Mouse (Mus musculus) megakaryocyte-erythroid progenitor cell, adult 5-6 weeks (primary cell): ENCODE data around the gene Fam208a. TPM values are rescaled to one million over a fixed set of nuclear protein-coding genes. Genes with fewer than 3 reads are reported as not detected.

Source experiments
- ATAC-seq: replicated peaks from 2 replicates; pipeline ENCODE4 v1.8.0; 2016; ENCODE audit warnings: mild to moderate bottlenecking, inconsistent platforms; ENCODE audit not compliant: severe bottlenecking, poor library complexity, low FRiP score, low TSS enrichment
- total RNA-seq, 2 experiments: library from RNA; stranded (forward) in 1 of 2; stranded (reverse) in 1 of 2; fragments of 200-1000, 215-1000 nt in 1 of 2; fragments of >200 nt in 1 of 2; fragmentation: Nextera tagmentation in 1 of 2; gene quantifications; 2 replicates each; pipeline ENCODE4 v1.2.3; 2014 to 2017

Fam208a gene
- total RNA-seq (2014; fragmentation: Nextera tagmentation), result 32.6 and 35.8 TPM in 2 replicates
- total RNA-seq (2017), result 29.9 and 35.3 TPM in 2 replicates

GRCm38 (mm10) chr14:27428573-27428972, at the start of gene Fam208a:
Fam208a (plus strand) TSS chr14:27428834.
- peak; percentile 97 for ATAC-seq

- ATAC-seq, result peak; percentile 49; the same call in 1 of the 2 replicates
Observed at GRCm38 (mm10) chr14:27379404-27379803, 49.2 kb upstream of the Fam208a start.

GRCm38 (mm10) chr14:27381459-27381858, 47.2 kb upstream of the Fam208a start:
- no peak for ATAC-seq

- no peak for ATAC-seq
Observed at GRCm38 (mm10) chr14:27383321-27383830, 45.3 kb upstream of the Fam208a start.

GRCm38 (mm10) chr14:27384143-27384542, 44.5 kb upstream of the Fam208a start:
- ATAC-seq, result no peak

- ATAC-seq, result no peak
Observed at GRCm38 (mm10) chr14:27388616-27389015, 40.0 kb upstream of the Fam208a start.

GRCm38 (mm10) chr14:27389722-27390121, 38.9 kb upstream of the Fam208a start:
- ATAC-seq, result no peak; the same call in 1 of the 2 replicates

GRCm38 (mm10) chr14:27390663-27391062, 38.0 kb upstream of the Fam208a start:
- ATAC-seq, result no peak

- no peak for ATAC-seq
Observed at GRCm38 (mm10) chr14:27391776-27392308, 36.8 kb upstream of the Fam208a start.

- ATAC-seq, result no peak
Observed at GRCm38 (mm10) chr14:27392660-27393059, 36.0 kb upstream of the Fam208a start.

- no peak for ATAC-seq
Observed at GRCm38 (mm10) chr14:27393806-27394205, 34.8 kb upstream of the Fam208a start.

GRCm38 (mm10) chr14:27396424-27396823, 32.2 kb upstream of the Fam208a start:
- no peak for ATAC-seq

- no peak for ATAC-seq
Observed at GRCm38 (mm10) chr14:27397526-27397925, 31.1 kb upstream of the Fam208a start.

GRCm38 (mm10) chr14:27400495-27400894, 28.1 kb upstream of the Fam208a start:
- ATAC-seq, result no peak

- no peak for ATAC-seq
Observed at GRCm38 (mm10) chr14:27401717-27402278, 26.8 kb upstream of the Fam208a start.

GRCm38 (mm10) chr14:27402332-27403250, 26.0 kb upstream of the Fam208a start:
- no peak for ATAC-seq

GRCm38 (mm10) chr14:27405452-27405851, 23.2 kb upstream of the Fam208a start:
- ATAC-seq, result peak; percentile 43

- ATAC-seq, result no peak
Observed at GRCm38 (mm10) chr14:27405947-27406346, 22.7 kb upstream of the Fam208a start.

GRCm38 (mm10) chr14:27408240-27408639, 20.4 kb upstream of the Fam208a start:
- ATAC-seq, result no peak

- peak; percentile 57 for ATAC-seq
Observed at GRCm38 (mm10) chr14:27409662-27410061, 19.0 kb upstream of the Fam208a start.
